Mouse (Mus musculus): ENCODE results near the gene Galntl6. TPM values are rescaled to one million over a fixed set of nuclear protein-coding genes. Genes with fewer than 3 reads are reported as not detected.

The Galntl6 gene
- polyA plus RNA-seq, 1 experiment from 2014 or later: 1.5 TPM

GRCm38 (mm10) chr8:57890159-57890558, 1022.3 kb downstream of the Galntl6 start:
- no peak overlapping the region for H3K4me2 ChIP-seq
- H3K36me3 ChIP-seq: no peaks in the 10 kb centered on the region
- H3K9me3 ChIP-seq (replicated peaks): no peaks in the 10 kb centered on the region
- H3K27me3 ChIP-seq: no peaks in the 10 kb centered on the region
- H3K27ac ChIP-seq: no peak overlapping the region
- 71% methylated on average over 4 of the region's 4 CpGs for WGBS
- no peak overlapping the region for H3K9ac ChIP-seq
- no peak for ATAC-seq (replicated peaks; ENCODE audit: low FRiP score)
- H3K4me1 ChIP-seq: no peaks in the 10 kb centered on the region
- no peak overlapping the region for H3K4me3 ChIP-seq (replicated peaks)

DNA sequence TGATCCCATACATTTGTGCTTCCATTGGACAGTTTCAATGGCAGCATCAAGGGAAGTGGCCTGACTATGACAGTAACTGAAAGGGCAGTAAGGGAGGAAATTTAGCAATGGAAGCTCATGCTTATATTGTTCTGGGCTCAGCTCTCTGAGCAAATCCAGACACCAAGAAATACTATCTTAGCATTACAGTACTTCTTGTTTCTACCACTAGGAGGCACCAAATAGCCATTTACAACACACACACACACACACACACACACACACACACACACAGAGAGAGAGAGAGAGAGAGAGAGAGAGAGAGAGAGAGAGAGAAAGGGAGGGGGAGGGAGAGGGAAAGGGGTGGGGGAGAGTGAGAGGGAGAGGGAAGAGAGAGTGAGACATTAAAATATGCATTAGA, 1023.6 kb downstream of the Galntl6 start:
- ATAC-seq (replicated peaks; ENCODE audit: low FRiP score): no peak
- no peaks in the 10 kb centered on the region for H3K27me3 ChIP-seq
- no peak overlapping the region for H3K9ac ChIP-seq
- no peaks in the 10 kb centered on the region for H3K4me1 ChIP-seq
- no peaks in the 10 kb centered on the region for H3K36me3 ChIP-seq
- H3K4me3 ChIP-seq (replicated peaks): no peak overlapping the region
- no peaks in the 10 kb centered on the region for H3K9me3 ChIP-seq (replicated peaks)
- H3K4me2 ChIP-seq: no peak overlapping the region
- no peak overlapping the region for H3K27ac ChIP-seq

- WGBS: 64% methylated on average over 11 of the region's 11 CpGs
- ATAC-seq (replicated peaks; ENCODE audit: low FRiP score): no peak
- Histone ChIP-seq H3K4me3 (replicated peaks) (no peak overlapping the region), H3K36me3 (no peaks in the 10 kb centered on the region), H3K27ac (no peak overlapping the region), H3K4me1 (no peaks in the 10 kb centered on the region), H3K4me2 (no peak overlapping the region), H3K27me3 (no peaks in the 10 kb centered on the region), H3K9me3 (replicated peaks) (no peaks in the 10 kb centered on the region), H3K9ac (no peak overlapping the region)
These were observed 1033.0 kb downstream of the Galntl6 start for GRCm38 (mm10) chr8:57879452-57879851.

DNA sequence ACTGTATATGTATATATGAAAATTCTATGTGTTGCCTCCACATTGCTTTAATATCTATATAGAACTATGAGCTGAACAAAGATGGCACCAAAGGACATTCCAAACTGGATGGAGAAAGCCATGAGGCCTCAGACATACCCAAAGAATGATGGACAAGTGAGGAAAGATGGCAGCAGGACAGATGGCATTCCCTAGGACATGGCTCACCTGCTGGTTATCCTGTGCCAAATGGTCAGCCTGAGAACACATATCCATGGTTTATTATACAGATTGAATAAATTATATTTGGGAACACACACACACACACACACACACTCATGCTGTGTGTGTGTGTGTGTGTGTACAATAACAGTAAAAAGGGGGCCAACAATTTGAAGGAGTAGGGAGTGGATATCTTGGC, 1063.4 kb downstream of the Galntl6 start:
- no peak overlapping the region for H3K27ac ChIP-seq
- H3K4me1 ChIP-seq: no peaks in the 10 kb centered on the region
- ATAC-seq (replicated peaks; ENCODE audit: low FRiP score): no peak
- no peaks in the 10 kb centered on the region for H3K36me3 ChIP-seq
- no peak overlapping the region for H3K4me3 ChIP-seq (replicated peaks)
- H3K9ac ChIP-seq: no peak overlapping the region
- H3K27me3 ChIP-seq: no peaks in the 10 kb centered on the region
- H3K9me3 ChIP-seq (replicated peaks): no peaks in the 10 kb centered on the region
- no peak overlapping the region for H3K4me2 ChIP-seq

- Histone ChIP-seq H3K27ac (no peak overlapping the region), H3K9ac (no peak overlapping the region), H3K4me2 (no peak overlapping the region), H3K27me3 (no peaks in the 10 kb centered on the region), H3K9me3 (replicated peaks) (no peaks in the 10 kb centered on the region), H3K36me3 (no peaks in the 10 kb centered on the region), H3K4me1 (no peaks in the 10 kb centered on the region), H3K4me3 (replicated peaks) (no peak overlapping the region)
- ATAC-seq (replicated peaks; ENCODE audit: low FRiP score): no peak
- 74% methylated on average over 5 of the region's 5 CpGs for WGBS
These were observed 1069.0 kb downstream of the Galntl6 start for GRCm38 (mm10) chr8:57843461-57843860.

DNA sequence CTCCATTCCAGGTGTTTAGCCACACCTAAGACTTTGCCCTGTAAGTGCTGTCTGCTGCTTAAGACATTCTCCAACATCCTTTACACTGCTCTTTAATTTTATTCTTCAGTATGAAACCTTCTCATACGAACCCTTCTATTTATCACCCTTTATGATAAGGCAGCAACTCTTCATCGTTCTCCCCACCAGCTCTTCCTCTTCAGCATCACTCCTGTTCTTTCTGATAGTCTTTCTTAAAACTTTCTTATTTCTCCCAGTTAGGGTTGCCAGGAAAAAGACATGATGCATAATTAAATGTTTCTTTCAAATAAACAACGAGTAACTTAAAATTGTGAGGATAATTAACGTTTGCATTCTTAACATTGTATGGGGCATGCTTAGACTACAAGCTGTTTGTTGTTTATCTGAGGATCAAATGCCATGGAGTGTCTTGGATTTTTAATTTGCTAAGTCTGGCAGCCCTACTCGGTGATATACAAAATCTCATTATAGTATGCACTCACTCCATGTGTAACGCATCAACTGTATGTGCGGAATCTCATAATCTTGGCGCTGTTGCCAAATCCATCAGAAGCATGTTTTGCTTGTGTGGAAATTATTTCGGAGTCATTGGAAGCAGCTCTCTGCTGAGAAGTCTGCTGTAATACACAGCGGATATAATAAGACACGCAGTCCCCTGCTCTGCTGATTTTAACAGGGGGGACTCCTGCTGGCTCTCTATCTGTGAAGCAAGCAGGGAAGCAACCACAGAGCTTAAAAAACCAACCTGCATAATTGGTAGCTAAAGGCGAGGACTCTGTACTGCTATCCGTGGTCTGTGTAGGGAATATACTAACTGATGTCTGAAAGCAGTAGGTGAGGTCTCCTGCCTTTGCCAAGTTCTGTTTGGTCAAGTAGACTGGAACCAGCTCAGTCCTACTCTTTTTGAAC, 1069.7 kb downstream of the Galntl6 start:
- Histone ChIP-seq H3K36me3 (no peaks in the 10 kb centered on the region), H3K4me2 (no peak overlapping the region), H3K4me1 (no peaks in the 10 kb centered on the region), H3K27me3 (no peaks in the 10 kb centered on the region), H3K9me3 (replicated peaks) (no peaks in the 10 kb centered on the region), H3K9ac (no peak overlapping the region), H3K4me3 (replicated peaks) (no peak overlapping the region), H3K27ac (no peak overlapping the region)
- no peak for ATAC-seq (replicated peaks; ENCODE audit: low FRiP score)
- 73% methylated on average over 13 of the region's 13 CpGs for WGBS

GRCm38 (mm10) chr8:57841446-57841845, 1071.0 kb downstream of the Galntl6 start:
- no peak overlapping the region for H3K9ac ChIP-seq
- H3K9me3 ChIP-seq (replicated peaks): no peaks in the 10 kb centered on the region
- H3K27ac ChIP-seq: no peak overlapping the region
- 85% methylated on average over 4 of the region's 4 CpGs for WGBS
- H3K4me2 ChIP-seq: no peak overlapping the region
- no peaks in the 10 kb centered on the region for H3K36me3 ChIP-seq
- no peaks in the 10 kb centered on the region for H3K4me1 ChIP-seq
- H3K4me3 ChIP-seq (replicated peaks): no peak overlapping the region
- H3K27me3 ChIP-seq: no peaks in the 10 kb centered on the region
- ATAC-seq (replicated peaks; ENCODE audit: low FRiP score): no peak

- no peaks in the 10 kb centered on the region for H3K9me3 ChIP-seq (replicated peaks)
- 56% methylated on average over 8 of the region's 8 CpGs for WGBS
- no peak for ATAC-seq (replicated peaks; ENCODE audit: low FRiP score)
- no peaks in the 10 kb centered on the region for H3K27me3 ChIP-seq
- no peaks in the 10 kb centered on the region for H3K4me1 ChIP-seq
- H3K27ac ChIP-seq: no peak overlapping the region
- H3K4me3 ChIP-seq (replicated peaks): no peak overlapping the region
- no peaks in the 10 kb centered on the region for H3K36me3 ChIP-seq
- H3K4me2 ChIP-seq: no peak overlapping the region
- no peak overlapping the region for H3K9ac ChIP-seq
These were observed 1075.1 kb downstream of the Galntl6 start for GRCm38 (mm10) chr8:57837384-57837783.

GRCm38 (mm10) chr8:57836981-57837380, 1075.5 kb downstream of the Galntl6 start:
- no peaks in the 10 kb centered on the region for H3K9me3 ChIP-seq (replicated peaks)
- WGBS: 57% methylated on average over 11 of the region's 11 CpGs
- no peaks in the 10 kb centered on the region for H3K4me1 ChIP-seq
- no peak overlapping the region for H3K9ac ChIP-seq
- no peak overlapping the region for H3K27ac ChIP-seq
- ATAC-seq (replicated peaks; ENCODE audit: low FRiP score): 0 out of 2 replicates have a peak, but pooled peaks have one; percentile 29
- H3K36me3 ChIP-seq: no peaks in the 10 kb centered on the region
- H3K4me2 ChIP-seq: no peak overlapping the region
- H3K4me3 ChIP-seq (replicated peaks): no peak overlapping the region
- H3K27me3 ChIP-seq: no peaks in the 10 kb centered on the region

GRCm38 (mm10) chr8:57836201-57836883, 1076.1 kb downstream of the Galntl6 start:
- Histone ChIP-seq H3K9ac (no peak overlapping the region), H3K4me2 (no peak overlapping the region), H3K4me3 (replicated peaks) (no peak overlapping the region), H3K9me3 (replicated peaks) (no peaks in the 10 kb centered on the region), H3K36me3 (no peaks in the 10 kb centered on the region), H3K4me1 (no peaks in the 10 kb centered on the region), H3K27me3 (no peaks in the 10 kb centered on the region), H3K27ac (no peak overlapping the region)
- 91% methylated on average over 15 of the region's 15 CpGs for WGBS
- no peak for ATAC-seq (replicated peaks; ENCODE audit: low FRiP score)

DNA sequence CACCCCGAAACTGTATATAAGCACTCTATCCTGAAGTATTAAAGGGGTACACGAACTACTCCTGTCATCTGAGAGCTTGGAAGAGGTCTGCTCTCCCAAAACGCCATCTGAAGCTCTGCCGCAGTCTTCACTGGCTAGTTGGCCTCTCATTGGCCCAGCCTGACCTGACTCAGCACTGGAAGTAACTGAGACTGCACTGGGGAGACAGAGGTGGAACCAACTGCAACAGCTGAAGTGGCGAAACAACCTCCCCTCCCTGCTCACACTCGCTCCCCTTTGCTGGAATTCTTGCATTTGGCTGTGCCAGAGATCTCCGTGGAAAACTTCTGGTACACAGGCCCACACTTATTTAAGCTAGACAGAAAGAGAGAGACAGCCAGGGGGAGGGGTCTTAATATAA, 1089.3 kb downstream of the Galntl6 start:
- no peak overlapping the region for H3K27ac ChIP-seq

GRCm38 (mm10) chr8:57816034-57816433, 1096.4 kb downstream of the Galntl6 start:
- ATAC-seq (replicated peaks; ENCODE audit: low FRiP score): no peak
- no peaks in the 10 kb centered on the region for H3K36me3 ChIP-seq
- no peak overlapping the region for H3K4me3 ChIP-seq (replicated peaks)
- 66% methylated on average over 7 of the region's 7 CpGs for WGBS
- no peaks in the 10 kb centered on the region for H3K27me3 ChIP-seq
- H3K9me3 ChIP-seq (replicated peaks): no peaks in the 10 kb centered on the region
- H3K27ac ChIP-seq: no peak overlapping the region
- no peak overlapping the region for H3K4me2 ChIP-seq
- H3K9ac ChIP-seq: no peak overlapping the region
- H3K4me1 ChIP-seq: no peaks in the 10 kb centered on the region

More for the DNA sequence above, 1089.3 kb downstream of the Galntl6 start:
- ATAC-seq (replicated peaks; ENCODE audit: low FRiP score): no peak
- Histone ChIP-seq H3K4me2 (no peak overlapping the region), H3K4me1 (no peaks in the 10 kb centered on the region), H3K9ac (no peak overlapping the region), H3K36me3 (no peaks in the 10 kb centered on the region), H3K9me3 (replicated peaks) (no peaks in the 10 kb centered on the region), H3K4me3 (replicated peaks) (no peak overlapping the region), H3K27me3 (no peaks in the 10 kb centered on the region)
- 53% methylated on average over 7 of the region's 7 CpGs for WGBS

Measured in kidney, embryonic 15.5 days (tissue).